Mouse (Mus musculus) small intestine, adult 2 months (tissue): Measurements from ENCODE around the gene Myh3. TPM values are rescaled to one million over a fixed set of nuclear protein-coding genes. Genes with fewer than 3 reads are reported as not detected.

ENCODE experiments used
- H3K27ac ChIP-seq: fragments of 200-500 bp; 2 replicates; pipeline ENCODE4 v1.5.1; 2012; ENCODE audit warnings: low read depth, low read length, control low read depth, inconsistent platforms; ENCODE audit not compliant: insufficient read depth
- H3K27me3 ChIP-seq: fragments of 200-500 bp; 2 replicates; pipeline ENCODE4 v1.6.1; 2012; ENCODE audit warnings: mild to moderate bottlenecking, moderate library complexity, low read length, inconsistent platforms; ENCODE audit not compliant: control insufficient read depth, insufficient read depth
- H3K36me3 ChIP-seq: fragments of 200-500 bp; 2 replicates; pipeline ENCODE4 v1.6.1; 2012; ENCODE audit warnings: mild to moderate bottlenecking, low read length, control low read depth, inconsistent platforms; ENCODE audit not compliant: control insufficient read depth, insufficient read depth
- H3K4me1 ChIP-seq: fragments of 200-500 bp; 2 replicates; pipeline ENCODE4 v1.6.1; 2012; ENCODE audit warnings: low read length, inconsistent platforms, mixed read lengths; ENCODE audit not compliant: control insufficient read depth, insufficient read depth, insufficient read length
- H3K4me3 ChIP-seq: fragments of 200-500 bp; 2 replicates; pipeline ENCODE4 v1.5.1; 2012; ENCODE audit warnings: low read depth, mild to moderate bottlenecking, control low read depth, inconsistent platforms, low read length, moderate library complexity
- CTCF ChIP-seq: fragments of 200-500 bp; IDR thresholded peaks from 2 replicates; pipeline ENCODE4 v1.5.1; 2012; ENCODE audit warnings: low read depth, mild to moderate bottlenecking, control low read depth, inconsistent platforms, low read length, moderate library complexity, mixed read lengths; ENCODE audit not compliant: insufficient replicate concordance, insufficient read length; ENCODE audit errors: extremely low read depth
- POLR2A ChIP-seq: fragments of 200-500 bp; IDR thresholded peaks from 2 replicates; pipeline ENCODE4 v1.6.1; 2012; ENCODE audit warnings: low read depth, mild to moderate bottlenecking, control low read depth, inconsistent platforms, low read length, moderate library complexity
- WGBS: fragments of 180-500 bp; shearing (Covaris S2); methylation state at CpG from one replicate; pipeline ENCODE4 v1.1.7; 2018; 5-methylcytosine and 5-hydroxymethylcytosine counted together
- polyA plus RNA-seq: library from polyadenylated mRNA; depleted of rRNA; stranded (reverse); fragments of >200 nt; gene quantifications from 2 replicates; pipeline ENCODE4 v1.2.3, GENCODE M21; 2012

Myh3 gene
- polyA plus RNA-seq, 1 experiment, result 0.06 TPM

GRCm38 (mm10) chr11:67141031-67141430 lies 62.9 kb downstream of the Myh3 start:
- no peak overlapping the region for H3K27ac ChIP-seq
- 53% methylated on average over 6 of the region's 6 CpGs for WGBS
- TF ChIP-seq CTCF (no peak), POLR2A (no peak)
- H3K4me3 ChIP-seq, result no peak overlapping the region
- no peaks in the 10 kb centered on the region for H3K4me1 ChIP-seq
- no peaks in the 10 kb centered on the region; the same call in 1 of the 2 replicates for H3K27me3 ChIP-seq
- H3K36me3 ChIP-seq, result no peaks in the 10 kb centered on the region

GRCm38 (mm10) chr11:67142047-67142446 lies 63.9 kb downstream of the Myh3 start:
- Histone ChIP-seq H3K4me1 (no peaks in the 10 kb centered on the region), H3K36me3 (no peaks in the 10 kb centered on the region), H3K4me3 (no peak overlapping the region), H3K27ac (no peak overlapping the region), H3K27me3 (no peaks in the 10 kb centered on the region; the same call in 1 of the 2 replicates)
- 64% methylated on average over 4 of the region's 4 CpGs for WGBS
- no peak for TF ChIP-seq CTCF
- no peak for TF ChIP-seq POLR2A

DNA sequence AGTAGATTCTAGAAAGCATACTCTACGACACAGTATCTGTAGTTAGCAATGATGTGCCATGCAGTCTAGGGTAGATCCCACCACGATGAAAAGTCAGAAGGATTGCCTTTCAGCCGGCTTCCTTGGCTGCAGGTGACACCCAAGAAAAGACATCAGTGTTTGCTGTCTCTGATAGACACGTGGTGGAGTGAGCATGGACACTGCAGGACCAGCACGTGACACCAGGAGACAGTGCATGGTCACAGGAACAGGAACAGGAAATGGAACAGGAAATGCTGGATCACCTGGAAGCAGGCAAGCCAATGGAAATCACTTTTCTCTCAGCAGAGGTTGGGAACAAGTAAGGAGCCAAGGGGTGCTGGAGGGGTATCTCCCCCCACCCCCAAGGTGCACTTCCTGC lies 65.0 kb downstream of the Myh3 start:
- Histone ChIP-seq H3K27me3 (no peaks in the 10 kb centered on the region; the same call in 1 of the 2 replicates), H3K4me1 (no peaks in the 10 kb centered on the region), H3K27ac (no peak overlapping the region), H3K4me3 (no peak overlapping the region), H3K36me3 (no peaks in the 10 kb centered on the region)
- TF ChIP-seq POLR2A (no peak), CTCF (no peak)
- WGBS, result 72% methylated on average over 5 of the region's 5 CpGs

GRCm38 (mm10) chr11:67143863-67144498 lies 65.9 kb downstream of the Myh3 start:
- no peaks in the 10 kb centered on the region for H3K4me1 ChIP-seq
- no peaks in the 10 kb centered on the region for H3K36me3 ChIP-seq
- WGBS, result 85% methylated on average over 4 of the region's 4 CpGs
- H3K27me3 ChIP-seq, result no peaks in the 10 kb centered on the region; the same call in 1 of the 2 replicates
- H3K27ac ChIP-seq, result no peak overlapping the region
- no peak for TF ChIP-seq POLR2A
- TF ChIP-seq CTCF, result no peak
- no peak overlapping the region for H3K4me3 ChIP-seq

GRCm38 (mm10) chr11:67144559-67145265 lies 66.6 kb downstream of the Myh3 start:
- WGBS, result 62% methylated on average over 6 of the region's 6 CpGs
- H3K27me3 ChIP-seq, result no peaks in the 10 kb centered on the region; the same call in 1 of the 2 replicates

GRCm38 (mm10) chr11:67145482-67146408 lies 67.6 kb downstream of the Myh3 start:
- no peak for TF ChIP-seq CTCF
- no peak for TF ChIP-seq POLR2A
- Histone ChIP-seq H3K27me3 (no peaks in the 10 kb centered on the region; the same call in 1 of the 2 replicates), H3K36me3 (no peaks in the 10 kb centered on the region), H3K27ac (no peak overlapping the region), H3K4me1 (no peaks in the 10 kb centered on the region), H3K4me3 (no peak overlapping the region)
- WGBS, result 72% methylated on average over 5 of the region's 5 CpGs

More at GRCm38 (mm10) chr11:67144559-67145265, 66.6 kb downstream of the Myh3 start:
- Histone ChIP-seq H3K4me1 (no peaks in the 10 kb centered on the region), H3K36me3 (no peaks in the 10 kb centered on the region), H3K27ac (no peak overlapping the region), H3K4me3 (no peak overlapping the region)
- TF ChIP-seq POLR2A, result no peak
- TF ChIP-seq CTCF, result no peak
